Mouse (Mus musculus): ENCODE results near the gene Axl.

Axl gene

DNA sequence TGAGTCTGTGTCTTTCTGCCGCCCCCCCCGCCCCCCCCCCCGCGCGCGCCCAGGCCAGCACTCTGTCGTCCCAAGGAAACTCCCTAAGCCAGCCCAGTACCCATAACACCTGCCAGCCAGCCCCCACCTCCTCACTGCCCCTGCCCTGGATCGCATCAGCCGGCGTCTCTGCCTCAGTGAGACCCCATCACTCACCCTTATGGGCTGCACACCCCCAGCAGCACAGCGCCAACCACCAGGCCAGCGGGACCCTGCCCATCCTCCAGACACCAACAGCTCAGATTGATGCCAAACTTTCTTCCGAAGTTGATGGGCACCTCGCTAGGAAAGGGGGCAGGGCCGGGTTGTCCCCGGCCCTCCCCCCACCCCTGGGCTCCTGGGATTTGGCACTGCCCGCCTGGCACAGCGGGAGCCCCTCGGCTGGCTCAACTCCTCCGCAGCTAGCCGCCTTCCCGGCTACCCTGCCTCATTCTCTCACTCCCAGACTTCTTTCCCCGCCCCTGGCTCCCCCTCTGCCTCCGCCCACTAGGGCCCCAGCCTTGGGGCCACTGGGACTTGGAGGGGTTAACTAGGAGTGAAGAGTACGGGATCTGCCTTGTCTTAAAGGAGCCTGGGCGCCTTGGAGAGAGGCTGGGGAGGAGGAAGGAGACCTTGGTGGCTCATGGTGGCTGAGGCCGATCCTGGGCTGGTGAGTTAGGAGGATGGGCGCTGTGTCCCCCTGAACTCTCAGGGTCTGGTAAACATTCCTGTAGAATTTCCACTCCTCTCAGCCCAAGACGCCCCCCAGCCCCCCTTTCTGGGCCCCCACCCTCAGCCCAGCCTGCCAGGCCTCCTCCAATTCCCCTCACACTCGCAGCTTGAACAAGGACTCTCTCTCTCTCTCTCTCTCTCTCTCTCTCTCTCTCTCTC, at the start of gene Axl:
Gene Axl, minus strand, starts transcription at position 486 of the 909 bp plus-strand sequence.
- peak in 1 of 2 experiments; percentile 39 for DNase-seq (ENCODE audit: low spot score in 2 of 2)

DNA sequence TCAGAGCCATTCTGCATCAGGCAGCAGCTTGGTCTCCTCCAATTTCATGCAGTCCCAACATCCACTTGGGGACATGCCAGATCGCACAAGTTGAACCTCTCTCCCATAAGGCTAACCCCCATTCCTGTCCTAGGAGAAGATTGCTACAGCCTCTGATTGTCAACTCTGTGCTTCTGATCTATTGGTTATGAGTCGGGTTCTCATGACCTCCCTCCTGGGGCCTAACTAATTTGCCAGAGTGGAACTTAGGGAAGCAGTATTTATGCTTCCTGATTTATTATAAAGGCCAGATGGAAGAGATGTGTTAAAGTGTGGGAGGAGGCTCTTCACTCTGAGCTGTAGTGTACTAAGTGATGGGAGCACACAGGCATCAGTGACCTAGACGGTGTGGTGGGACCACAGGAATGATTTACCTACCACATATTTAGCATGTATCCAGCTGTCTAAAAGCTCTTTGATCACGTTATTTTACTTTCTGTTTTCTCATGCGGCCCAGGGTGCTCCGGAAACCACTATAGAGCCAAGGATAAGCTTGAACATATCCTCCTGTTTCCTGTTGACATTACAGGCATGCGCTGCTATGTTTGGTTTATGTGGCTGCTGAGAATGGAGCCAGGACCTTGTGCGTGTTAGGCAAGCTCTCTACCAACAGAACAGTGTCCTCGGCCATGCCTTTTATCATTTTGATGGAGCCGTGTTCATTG, 46.8 kb upstream of the Axl start:
- no peak for DNase-seq (ENCODE audit: low spot score in 2 of 2)

DNA sequence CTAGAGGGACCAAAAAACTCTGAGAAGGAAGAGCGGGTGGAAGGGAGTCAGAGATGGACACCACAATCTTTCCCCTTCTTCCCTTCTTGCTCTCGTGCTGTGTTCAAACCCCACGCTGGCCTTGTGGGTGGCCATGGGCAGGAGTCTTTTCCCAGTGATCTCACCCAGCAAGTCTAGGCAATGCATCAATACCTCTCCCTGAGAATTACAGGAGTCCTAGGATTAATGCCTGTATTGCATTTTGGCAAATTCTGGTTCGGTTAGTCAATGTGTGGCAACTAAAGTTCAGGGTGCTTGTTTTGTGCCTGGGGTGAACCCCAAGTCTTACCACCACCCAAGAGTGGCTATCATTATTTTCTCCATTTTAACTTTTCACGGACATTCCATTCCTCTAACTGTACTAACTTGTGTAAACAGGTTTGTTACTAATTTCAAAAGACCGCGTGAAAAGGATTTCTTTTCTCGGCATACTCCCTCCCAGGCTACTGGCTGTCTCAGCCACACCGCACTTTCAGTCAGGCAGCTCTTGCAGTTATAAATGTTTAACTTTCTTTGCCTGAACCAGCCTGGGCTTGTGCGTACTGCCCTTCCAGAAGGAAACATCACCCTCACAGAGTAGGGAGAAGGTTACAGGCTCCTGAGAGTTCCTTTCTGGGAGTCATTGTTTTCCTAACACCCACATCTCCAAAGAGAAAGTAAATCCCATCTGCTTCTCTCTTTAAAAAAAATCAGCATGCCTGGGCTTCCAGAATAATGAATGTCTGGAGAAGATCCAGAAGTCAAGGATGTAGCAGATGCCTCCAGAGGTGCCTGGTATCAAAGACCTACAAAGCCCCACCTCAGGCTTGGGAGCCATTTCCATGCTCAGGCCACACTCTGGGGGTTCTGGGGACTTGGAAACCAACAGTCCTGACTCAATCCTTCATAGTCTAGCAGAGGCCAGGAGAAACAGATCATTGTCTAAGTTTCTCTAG, 43.3 kb upstream of the Axl start:
- DNase-seq (ENCODE audit: low spot score in 2 of 2): no peak

DNA sequence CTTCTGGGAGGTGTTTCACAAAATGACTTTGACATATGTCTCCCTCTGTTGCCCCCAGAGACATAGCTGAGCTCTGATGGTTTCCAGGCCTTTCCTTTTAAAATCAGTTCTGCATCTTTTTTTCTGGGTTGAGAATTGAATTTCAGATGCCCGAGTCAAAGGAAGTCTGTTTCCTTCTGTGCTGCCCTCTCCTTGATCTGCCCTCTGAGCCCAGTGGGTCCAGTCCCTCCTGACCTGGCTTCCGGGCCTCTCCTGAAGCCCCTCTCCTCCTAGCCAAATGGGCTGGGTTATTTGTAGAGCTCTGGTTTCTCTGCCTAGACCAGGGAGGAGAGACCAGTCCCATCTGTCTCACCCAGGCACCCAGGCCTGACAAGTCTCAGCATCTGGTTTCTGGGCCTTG, 41.7 kb upstream of the Axl start:
- DNase-seq (ENCODE audit: low spot score in 2 of 2): no peak

DNA sequence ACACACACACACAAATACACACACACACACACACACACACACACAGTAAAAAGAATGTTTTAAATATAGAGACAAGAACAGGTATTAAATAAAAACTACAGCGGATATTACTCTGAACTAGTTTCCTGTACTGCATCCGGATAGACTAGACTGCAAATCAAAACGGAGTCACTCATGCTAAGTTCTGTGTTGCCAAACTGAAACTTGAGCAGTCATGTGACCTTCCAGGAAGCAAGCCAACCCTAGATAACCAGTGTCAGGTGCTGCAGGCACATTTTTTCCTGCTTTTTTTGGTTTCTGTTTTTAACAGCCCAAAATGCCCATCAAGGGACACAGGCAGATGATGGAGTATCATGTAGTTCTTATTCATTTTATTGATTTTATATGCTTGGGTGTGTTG, 38.7 kb upstream of the Axl start:
- no peak for DNase-seq (ENCODE audit: low spot score in 2 of 2)

DNA sequence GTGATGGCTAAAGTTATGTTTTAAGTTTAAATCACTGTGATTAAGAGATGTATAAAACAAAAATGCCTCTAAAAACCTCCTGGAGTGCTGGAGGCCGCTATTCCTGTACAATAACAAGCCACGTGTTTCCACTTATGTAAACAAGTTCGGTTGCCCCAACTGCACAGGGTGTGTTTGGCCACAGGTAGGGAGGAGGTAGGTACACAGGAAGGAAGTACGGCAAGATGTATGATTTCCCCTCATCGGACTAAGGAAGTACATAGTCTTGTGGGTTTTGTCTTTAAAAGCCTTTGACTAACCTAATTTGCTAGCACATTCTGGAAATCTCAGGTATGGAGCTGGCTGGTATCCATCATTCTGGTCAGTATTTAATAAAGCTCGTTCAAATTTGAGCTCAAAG, 37.5 kb upstream of the Axl start:
- DNase-seq (ENCODE audit: low spot score in 2 of 2): no peak

DNA sequence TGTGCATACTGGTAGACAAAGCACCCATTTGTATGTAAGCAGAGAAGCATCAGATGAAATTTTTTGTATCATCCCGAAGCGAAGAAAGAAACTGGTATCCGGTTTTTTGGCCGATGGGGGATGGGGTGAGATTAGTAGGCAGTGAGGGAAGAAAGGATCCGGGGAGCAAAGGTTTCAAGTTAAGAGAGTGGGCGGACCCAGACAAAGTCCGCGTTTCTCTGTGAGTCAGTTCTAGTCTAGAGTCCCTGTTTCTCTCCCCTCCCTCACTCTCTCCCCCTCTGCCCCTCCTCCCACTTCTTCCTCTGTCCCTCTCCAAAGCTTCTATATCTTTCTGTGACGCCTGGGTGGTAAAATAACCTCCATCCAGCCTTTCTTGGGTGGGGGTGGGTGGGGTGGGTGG, 36.5 kb upstream of the Axl start:
- DNase-seq (ENCODE audit: low spot score in 2 of 2): no peak

DNA sequence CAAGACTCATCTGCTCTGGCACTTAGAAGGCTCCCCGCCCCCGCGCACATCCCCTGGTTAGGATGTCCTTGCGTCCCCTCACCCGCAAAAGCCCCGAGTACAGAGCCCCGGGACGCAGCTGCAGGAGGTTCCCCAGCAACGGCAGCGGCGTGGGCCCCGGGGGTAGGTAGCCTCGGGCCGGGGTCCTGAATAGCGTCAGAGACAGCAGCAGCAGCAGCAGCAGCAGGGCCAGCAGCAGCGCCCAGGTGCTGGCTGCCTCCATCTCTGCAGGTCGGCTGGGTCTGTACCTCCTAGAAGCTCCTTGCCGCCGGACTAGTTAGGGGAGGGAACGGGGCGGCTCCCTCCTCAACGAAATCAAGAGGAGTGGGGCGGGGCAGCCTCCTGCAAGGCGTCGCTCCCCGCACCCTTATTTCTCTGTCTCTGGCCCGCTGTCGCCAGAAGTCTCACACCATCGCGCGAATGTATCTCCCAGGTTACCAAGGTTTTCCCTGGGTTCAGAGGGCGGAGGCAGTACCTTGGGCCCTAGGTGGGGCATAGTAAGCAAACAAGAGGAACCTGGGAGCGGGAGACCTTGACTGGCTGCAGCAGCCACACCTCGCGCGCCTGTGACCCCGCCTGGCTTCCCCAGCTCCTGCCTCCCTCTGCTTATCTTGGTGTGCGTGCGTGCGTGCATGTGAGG, 27.9 kb upstream of the Axl start, which contains the start of gene Cyp2s1:
Gene Cyp2s1, minus strand, starts transcription at position 673 of the 679 bp plus-strand sequence.
- no peak for DNase-seq (ENCODE audit: low spot score in 2 of 2)

DNA sequence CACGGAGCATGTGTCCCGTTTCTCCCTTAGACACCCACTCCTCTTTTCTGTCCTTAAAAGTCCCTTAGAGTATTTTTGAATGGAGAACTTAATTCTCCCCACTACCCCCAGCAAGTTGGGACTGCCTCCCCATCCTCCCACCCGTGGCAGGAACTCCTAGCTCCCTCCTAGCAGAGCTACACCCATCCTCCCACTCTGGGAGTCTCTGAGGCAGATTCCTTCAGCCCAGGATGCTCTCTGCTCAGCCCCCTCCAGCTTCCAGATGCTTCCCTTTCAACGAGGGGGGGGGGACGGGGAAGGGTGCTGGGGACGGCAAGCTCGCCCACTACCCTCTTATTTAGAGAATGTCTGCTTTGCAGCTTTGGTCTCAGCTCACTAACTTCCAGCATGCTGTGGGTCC, 27.1 kb upstream of the Axl start:
- DNase-seq (ENCODE audit: low spot score in 2 of 2): no peak

DNA sequence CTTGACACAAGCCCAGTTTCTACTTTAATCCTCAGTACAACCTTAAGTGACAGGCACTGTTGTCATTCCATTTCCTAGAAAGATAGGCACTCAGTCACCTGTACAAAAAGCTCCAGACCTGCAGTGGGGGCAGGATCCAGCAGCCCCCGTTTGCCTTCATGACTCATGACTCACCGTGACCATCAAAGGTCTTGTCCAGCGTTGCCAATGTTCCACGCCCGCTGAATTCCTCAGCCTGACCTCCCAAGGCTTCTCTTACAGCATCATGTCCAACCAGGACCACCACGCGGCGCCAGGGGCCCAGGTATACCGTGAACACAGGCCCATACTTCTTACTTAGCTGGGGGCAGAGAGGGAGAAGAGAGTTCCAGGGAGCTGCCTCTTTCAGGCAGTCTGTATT, 26.2 kb upstream of the Axl start:
- no peak for DNase-seq (ENCODE audit: low spot score in 2 of 2)

DNA sequence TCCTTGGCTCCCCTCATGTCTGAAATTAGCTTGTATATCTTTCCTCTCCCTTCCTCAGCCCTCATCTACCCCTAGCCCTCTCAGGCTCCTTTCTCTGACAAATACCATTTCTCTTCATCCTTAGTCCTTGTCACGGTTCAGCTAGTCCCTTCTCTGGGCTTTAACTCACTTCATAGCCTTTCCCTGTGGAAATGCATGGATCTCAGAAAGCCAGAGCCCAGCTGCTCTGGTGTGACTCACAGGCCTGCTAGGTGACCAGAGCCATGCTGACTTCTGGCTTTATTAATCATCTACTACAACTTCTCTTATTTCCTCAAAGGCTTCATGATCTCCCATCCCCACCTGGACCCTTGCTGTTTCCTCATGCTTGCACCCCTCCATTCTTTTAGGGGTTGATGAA, 23.7 kb upstream of the Axl start:
- no peak for DNase-seq (ENCODE audit: low spot score in 2 of 2)

DNA sequence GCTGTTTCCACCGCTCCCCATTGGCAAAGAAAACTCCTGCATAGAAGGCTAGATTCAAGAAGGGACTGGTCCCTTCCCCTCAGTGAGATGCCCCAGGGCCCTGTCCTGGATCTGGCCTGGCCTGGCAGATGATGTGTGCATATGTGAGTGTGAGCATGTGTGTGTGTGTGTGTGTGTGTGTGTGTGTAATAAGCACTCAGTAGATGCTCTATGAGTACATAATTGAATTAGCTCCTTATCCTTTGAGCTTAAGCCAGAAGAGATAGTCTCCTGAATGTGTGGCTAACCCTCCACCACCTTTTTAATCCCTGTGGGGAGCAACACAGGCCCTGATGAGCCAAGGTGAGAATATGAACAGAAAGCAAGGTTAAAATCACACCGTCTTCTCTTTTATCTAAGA, 23.2 kb upstream of the Axl start:
- no peak for DNase-seq (ENCODE audit: low spot score in 2 of 2)

DNA sequence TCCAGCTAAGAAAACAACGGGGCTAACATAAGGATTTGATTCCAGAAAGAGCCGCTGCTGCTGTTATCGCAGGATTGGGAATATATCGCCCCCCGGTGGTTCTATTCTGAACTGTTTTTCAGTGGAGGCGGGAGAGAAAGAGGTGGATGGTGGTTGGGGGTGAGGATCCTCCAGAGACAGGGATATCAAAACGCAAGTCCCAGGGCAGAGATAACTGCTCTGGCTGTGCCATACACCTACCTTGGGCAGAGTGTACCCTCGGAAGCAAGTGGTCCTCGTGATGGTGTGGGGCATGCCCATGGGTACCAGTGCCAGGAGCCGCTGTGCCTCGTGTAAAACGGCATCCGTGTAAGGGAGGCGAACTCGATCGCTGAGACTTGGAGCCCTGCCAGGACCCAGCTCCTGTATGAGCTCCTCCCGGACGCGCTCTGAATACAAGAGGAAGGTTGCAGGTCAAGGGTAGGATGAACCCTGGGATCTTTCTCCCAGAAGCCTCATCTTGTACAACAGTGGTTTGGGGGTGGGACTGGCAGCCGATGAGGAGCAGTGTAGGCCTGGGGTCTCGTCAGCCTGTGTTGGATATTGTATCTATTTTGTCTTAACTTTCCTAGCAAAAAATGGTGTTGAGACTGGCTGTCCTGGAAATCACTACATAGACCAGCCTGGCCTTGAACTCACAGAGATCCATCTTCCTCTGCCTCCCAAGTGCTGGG, 17.3 kb upstream of the Axl start:
- peak; percentile 39 to 70 for DNase-seq (ENCODE audit: low spot score in 2 of 2)

DNA sequence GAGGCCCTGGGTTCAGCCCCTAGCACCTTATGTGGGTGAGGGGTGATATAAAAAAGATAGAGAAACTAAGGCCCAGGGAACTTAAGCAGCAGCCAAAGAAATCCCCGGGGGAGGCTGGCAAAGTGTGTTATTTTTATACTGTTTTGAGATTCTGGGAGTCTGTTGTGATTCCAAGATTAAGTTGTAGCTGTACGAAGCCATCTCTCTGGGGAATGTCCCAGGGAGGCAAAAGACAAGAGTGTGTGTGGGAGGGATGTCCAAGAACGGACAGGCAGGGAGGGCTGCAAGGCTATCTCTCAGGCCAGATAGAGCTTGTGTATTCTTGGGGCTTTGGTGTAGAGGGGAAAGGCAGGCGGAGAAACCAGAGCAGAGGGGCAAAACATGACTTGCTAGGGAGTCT, 16.3 kb upstream of the Axl start:
- no peak for DNase-seq (ENCODE audit: low spot score in 2 of 2)

DNA sequence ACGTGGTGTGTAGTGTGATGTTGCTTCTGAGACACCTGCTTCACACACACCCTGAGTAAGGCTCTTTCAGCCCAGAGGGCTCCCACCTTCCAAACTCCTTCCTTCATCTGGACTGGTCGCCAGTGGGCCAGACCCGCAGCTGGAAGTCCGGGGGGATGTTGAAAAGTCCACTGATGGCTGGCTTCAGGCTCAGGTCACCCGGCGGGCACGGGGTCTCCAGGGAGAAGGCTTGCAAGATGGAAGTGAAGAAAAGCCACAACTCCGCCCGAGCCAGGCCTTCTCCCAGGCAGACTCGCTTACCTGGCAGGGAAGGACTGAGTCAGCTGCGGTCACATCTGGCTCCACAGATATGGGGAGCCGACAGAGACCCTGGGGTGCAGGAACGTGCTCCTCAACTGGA, 15.0 kb upstream of the Axl start:
- no peak for DNase-seq (ENCODE audit: low spot score in 2 of 2)

DNA sequence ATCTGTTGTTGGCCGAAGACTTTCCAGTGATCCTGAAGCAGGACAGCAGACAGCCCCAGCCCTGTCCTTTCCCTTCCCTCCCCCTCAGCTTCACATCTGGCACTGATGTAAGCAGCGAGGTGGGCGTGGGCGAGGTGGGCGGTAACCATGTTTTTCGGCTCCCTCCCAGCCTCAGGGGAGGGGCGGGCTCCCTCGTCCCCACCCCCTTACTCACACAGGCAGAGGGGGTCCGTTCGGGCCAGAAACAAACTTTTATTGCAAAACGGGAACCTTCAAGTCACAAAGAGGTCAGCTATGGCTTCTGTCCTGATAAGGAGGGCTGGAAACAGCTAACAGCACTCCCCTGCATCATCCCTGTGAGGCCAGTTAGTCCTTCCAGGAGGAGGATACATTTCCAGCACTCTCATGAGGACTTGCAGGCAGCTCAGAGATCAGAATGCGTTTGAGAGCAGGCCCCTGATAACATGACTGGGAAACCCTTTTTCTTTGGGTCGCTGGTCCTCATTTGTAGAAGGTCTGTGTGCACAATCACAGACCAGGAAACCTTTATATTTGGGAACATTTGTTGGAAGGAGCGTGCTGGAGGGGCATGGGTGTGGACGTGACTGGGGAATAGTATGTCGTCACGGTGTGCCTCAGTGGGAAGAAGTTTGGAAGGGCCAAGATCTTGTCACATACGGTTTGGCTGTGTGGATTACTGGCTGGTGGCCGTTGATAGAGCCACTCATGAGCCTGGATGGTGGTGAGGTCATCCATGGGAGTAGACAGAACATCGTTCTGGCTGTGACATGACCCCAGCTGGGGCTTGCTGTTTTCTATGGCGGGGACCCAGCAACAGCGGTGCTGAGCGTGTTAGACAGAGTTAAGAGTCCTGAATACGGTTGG, 14.0 kb upstream of the Axl start:
- DNase-seq (ENCODE audit: low spot score in 2 of 2): no peak

DNA sequence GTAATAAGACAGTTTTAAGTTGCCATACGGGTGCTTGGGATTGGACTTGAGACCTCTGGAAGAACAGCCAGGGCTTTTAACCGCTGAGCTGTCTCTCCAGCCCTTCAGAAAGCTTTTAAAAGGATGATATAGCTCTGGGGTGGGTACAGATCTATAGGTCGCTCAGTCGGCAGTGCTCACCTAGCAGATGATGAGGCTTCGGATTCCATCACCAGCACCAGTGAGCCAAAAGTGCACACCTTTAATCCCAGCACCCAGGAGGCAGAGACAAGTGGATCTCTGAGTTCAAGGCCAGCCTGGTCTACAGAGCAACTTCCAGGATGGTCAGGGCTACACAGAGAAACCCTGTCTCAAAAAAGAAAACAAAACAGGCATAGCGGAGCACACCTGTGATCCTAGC, 12.5 kb upstream of the Axl start:
- DNase-seq (ENCODE audit: low spot score in 2 of 2): no peak

DNA sequence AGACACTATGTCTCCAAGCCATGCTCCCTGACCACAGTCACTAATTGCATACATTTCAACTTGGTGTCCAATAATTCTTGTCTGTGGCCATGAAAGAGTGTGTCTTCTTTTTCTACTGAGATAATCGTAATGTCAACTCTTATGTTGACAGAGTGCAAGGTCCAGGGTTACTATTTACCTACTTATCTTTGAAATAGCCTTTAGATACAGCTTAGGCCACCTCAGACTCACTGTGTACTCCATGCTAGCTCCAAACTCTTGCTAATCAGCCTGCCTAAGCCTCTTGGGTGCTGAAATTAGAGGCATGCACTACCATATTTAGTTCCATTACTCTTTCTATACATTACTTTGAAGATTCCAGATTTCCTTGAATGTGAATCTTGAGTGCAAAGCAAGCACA, 10.9 kb upstream of the Axl start:
- DNase-seq (ENCODE audit: low spot score in 2 of 2): no peak

DNA sequence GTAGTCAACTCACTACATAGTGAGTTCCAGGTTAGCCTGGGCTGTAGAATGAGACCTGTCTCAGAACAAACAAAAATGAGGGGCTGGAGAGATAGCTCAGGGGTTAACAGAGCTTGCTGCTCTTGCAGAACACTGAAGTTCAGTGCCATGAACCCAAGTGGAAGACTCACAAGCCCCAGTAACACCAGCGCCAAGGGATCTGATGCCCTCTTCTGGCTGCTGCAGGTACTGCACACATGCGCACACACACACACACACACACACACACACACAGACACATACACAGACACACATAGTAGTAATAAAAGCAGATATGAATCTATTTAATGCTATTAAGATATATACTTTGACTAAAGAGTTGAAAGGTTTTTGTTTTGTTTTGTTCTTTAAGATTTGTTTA, 10.0 kb upstream of the Axl start:
- DNase-seq (ENCODE audit: low spot score in 2 of 2): no peak

DNA sequence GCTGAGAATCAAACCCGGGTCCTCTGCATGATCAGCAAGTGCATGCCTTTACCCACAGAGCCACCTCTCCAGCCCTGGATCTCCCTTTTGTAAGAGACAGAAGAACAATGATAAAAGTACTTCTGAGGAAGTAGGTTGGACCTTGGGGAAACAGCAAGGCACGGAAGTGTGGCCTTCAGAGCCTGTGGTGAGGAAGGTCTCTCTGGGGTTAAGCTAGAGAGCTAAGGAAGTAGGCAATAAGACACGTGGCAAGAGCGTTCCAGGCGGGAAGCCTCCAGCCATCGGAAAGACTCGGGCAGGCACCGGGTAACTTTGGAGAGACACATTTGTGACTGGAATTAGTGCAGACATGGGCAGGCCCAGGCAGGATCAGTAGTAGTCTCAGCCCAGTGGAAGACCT, 6.3 kb upstream of the Axl start:
- no peak for DNase-seq (ENCODE audit: low spot score in 2 of 2)
